In the genomic region with DNA sequence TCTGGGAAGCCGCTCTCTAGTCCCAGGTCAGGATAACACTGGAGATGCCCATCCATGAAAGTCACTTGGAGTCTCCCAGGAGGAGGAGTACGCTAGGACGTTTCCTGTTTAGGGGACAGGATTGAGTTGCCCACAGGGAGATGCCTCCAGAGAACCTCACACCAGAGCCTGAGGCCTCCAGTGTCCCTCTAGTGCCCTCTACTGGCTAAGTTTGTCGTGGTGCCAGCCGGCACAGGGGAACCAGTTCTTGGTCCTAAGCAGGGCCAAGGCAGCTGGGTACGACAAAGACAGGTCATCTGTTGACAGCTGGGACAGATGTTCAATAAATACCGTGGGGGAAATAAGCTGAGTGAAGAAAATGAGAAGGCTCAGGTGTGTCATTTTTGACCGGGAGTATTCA, we compare ENCODE assay signal across 8 mouse cellular contexts.
DNase-seq lines count a peak whose midpoint lies in the region; ATAC-seq and TF ChIP-seq lines count a peak whose summit lies in the region.

No protein-coding gene starts in this region.

- peaks cover 6% of the 10 kb centered on the region; the same call in 1 of the 2 replicates for H3K27me3 ChIP-seq in E14TG2a.4 (ENCODE audit: insufficient read depth, low read length)
- H3K27me3 ChIP-seq in heart, embryonic 16.5 days (ENCODE audit: control insufficient read depth, insufficient read depth, low read length): no peaks in the 10 kb centered on the region
- no peaks in the 10 kb centered on the region for H3K27me3 ChIP-seq in liver, embryonic 13.5 days

- no peak overlapping the region for H3K4me3 ChIP-seq in E14TG2a.4 (replicated peaks; ENCODE audit: low read length)
- no peak overlapping the region for H3K4me3 ChIP-seq in heart, embryonic 16.5 days (ENCODE audit: low read length)
- H3K4me3 ChIP-seq in liver, embryonic 13.5 days (replicated peaks): no peak overlapping the region

- peak; percentile 60 for TF ChIP-seq CTCF in E14TG2a.4 (conservative IDR thresholded peaks at IDR 0.05; ENCODE audit: low read length)

- no peaks in the 10 kb centered on the region for H3K36me3 ChIP-seq in E14TG2a.4 (ENCODE audit: insufficient read depth, low read length)
- H3K36me3 ChIP-seq in heart, embryonic 16.5 days (ENCODE audit: control insufficient read depth, insufficient read depth): no peaks in the 10 kb centered on the region
- H3K36me3 ChIP-seq in liver, embryonic 13.5 days: no peaks in the 10 kb centered on the region

- peak; percentile 89 for DNase-seq in brain, adult 2 months (ENCODE audit: low read depth, low spot score)
- DNase-seq in fibroblast of lung, adult 2 months (ENCODE audit: low read depth): peak; percentile 32
- peak; percentile 74 to 78 for DNase-seq in kidney, postnatal 25 days
- DNase-seq in liver, embryonic 13.5 days: peak; percentile 19
- peak; percentile 25 for DNase-seq in retina, adult 2 months (ENCODE audit: low read depth, low spot score)
- DNase-seq in thymus, postnatal 10 days (ENCODE audit: low spot score in 2 of 2): peak; percentile 68 to 93

- no peak overlapping the region for H3K9ac ChIP-seq in heart, embryonic 16.5 days (ENCODE audit: low read length)
- no peak overlapping the region for H3K9ac ChIP-seq in liver, embryonic 13.5 days

- no peak overlapping the region for H3K27ac ChIP-seq in heart, embryonic 16.5 days (ENCODE audit: low read length)
- H3K27ac ChIP-seq in liver, embryonic 13.5 days: no peak overlapping the region

- H3K4me2 ChIP-seq in heart, embryonic 16.5 days (ENCODE audit: low read depth, low read length): no peak overlapping the region
- no peak overlapping the region for H3K4me2 ChIP-seq in liver, embryonic 13.5 days

- peak; percentile 42; the same call in 1 of the 2 replicates for ATAC-seq in heart, embryonic 16.5 days (replicated peaks; ENCODE audit: extremely low read depth, insufficient read depth, low FRiP score)
- ATAC-seq in liver, embryonic 13.5 days (ENCODE audit: low read depth): no peak

- H3K9me3 ChIP-seq in E14TG2a.4 (ENCODE audit: low read length): peaks cover 6% of the 10 kb centered on the region; the same call in 1 of the 2 replicates
- 0 out of 2 replicates have a peak, but pooled peaks cover 5% of the 10 kb centered on the region for H3K9me3 ChIP-seq in heart, embryonic 16.5 days (replicated peaks; ENCODE audit: control insufficient read depth, low read length)
- H3K9me3 ChIP-seq in liver, embryonic 13.5 days (replicated peaks): peaks cover 8% of the 10 kb centered on the region; the same call in 1 of the 2 replicates

- H3K4me1 ChIP-seq in E14TG2a.4 (replicated peaks; ENCODE audit: low read depth, low read length): peaks cover 21% of the 10 kb centered on the region
- H3K4me1 ChIP-seq in heart, embryonic 16.5 days (ENCODE audit: control insufficient read depth, insufficient read depth, low read length): peaks cover 24% of the 10 kb centered on the region
- H3K4me1 ChIP-seq in liver, embryonic 13.5 days (replicated peaks): no peaks in the 10 kb centered on the region

- WGBS in heart, embryonic 16.5 days: 43% methylated on average over 8 of the region's 8 CpGs
- 33% methylated on average over 8 of the region's 8 CpGs for WGBS in liver, embryonic 13.5 days (ENCODE audit: insufficient replicate concordance)

Comparison
In these comparisons a context has a peak if more than half of its experiments do, and no peak if none do; other contexts are left out.
1. DNase-seq: peak in every context shown above with its lines; median percentile 89 in brain, adult 2 months; 80 in thymus, postnatal 10 days; 76 in kidney, postnatal 25 days; 32 in fibroblast of lung, adult 2 months; 25 in retina, adult 2 months; 19 in liver, embryonic 13.5 days.